ENCODE assay signal across 10 mouse cellular contexts in the genomic region with DNA sequence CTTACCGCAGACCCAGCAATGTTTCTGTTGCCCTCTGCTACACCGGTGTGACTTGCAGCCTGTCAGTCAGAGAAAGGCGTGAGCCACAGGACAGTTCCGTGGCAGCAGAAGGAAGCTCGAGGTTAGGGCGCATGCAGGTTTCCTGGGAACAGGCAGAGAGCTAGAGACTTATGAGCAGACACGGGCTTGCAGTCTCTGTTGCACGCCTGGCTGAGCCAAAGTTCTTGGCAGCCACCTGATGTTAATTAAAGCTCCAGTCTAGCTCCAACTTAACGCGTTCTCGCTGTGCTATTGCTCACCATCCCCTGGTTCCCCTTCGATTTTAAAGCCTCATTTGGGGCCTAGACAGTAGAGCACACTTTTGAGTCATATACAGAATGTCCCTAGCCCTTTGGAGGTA.
DNase-seq lines count a peak whose midpoint lies in the region; TF ChIP-seq lines count a peak whose summit lies in the region.
"Had no signal": no experiment of that assay in that cellular context is flagged by ENCODE, and none has a peak within 500 bp of the region (broad histone marks: within the 10 kb centered on the region; RNA-seq: fewer than 3 reads in every experiment).

No protein-coding gene starts in this region.

- H3K36me3 ChIP-seq in limb, embryonic 10.5 days: no peaks in the 10 kb centered on the region

- 65% methylated on average over 12 of the region's 12 CpGs for WGBS in limb, embryonic 10.5 days

- no peak for TF ChIP-seq POLR2A in brain, embryonic 14.5 days (IDR thresholded peaks at IDR 0.05; ENCODE audit: borderline replicate concordance, extremely low read depth, insufficient read depth, insufficient read length, poor library complexity, severe bottlenecking)

- no peak overlapping the region for H3K27ac ChIP-seq in limb, embryonic 10.5 days

- H3K9me3 ChIP-seq in limb, embryonic 10.5 days (replicated peaks): no peaks in the 10 kb centered on the region

- DNase-seq in heart, postnatal 10 days: peak; percentile 17 to 24
- DNase-seq in heart, postnatal 4 days: no peak
- peak; percentile 69 for DNase-seq in brain, embryonic 14.5 days (ENCODE audit: low read depth)
- peak; percentile 56 to 58 for DNase-seq in cerebellum, postnatal 36 days
- DNase-seq in limb, embryonic 10.5 days (ENCODE audit: low spot score): peak; percentile 31
- DNase-seq in thymus, adult 18-20 months: no peak
- DNase-seq in adrenal gland, adult 8-10 months: no peak
- no peak for DNase-seq in lung, postnatal 4 days
- DNase-seq: gastrocnemius, postnatal 10 days; lung, embryonic 14.5 days had no signal

- TF ChIP-seq CTCF in brain, embryonic 14.5 days (IDR thresholded peaks at IDR 0.05; ENCODE audit: borderline replicate concordance, extremely low read depth, insufficient read depth, insufficient read length): no peak

- peaks cover 8% of the 10 kb centered on the region; the same call in 1 of the 2 replicates for H3K4me1 ChIP-seq in limb, embryonic 10.5 days

- H3K4me3 ChIP-seq in limb, embryonic 10.5 days: no peak overlapping the region

- no peaks in the 10 kb centered on the region for H3K27me3 ChIP-seq in limb, embryonic 10.5 days (ENCODE audit: low read depth, poor library complexity, severe bottlenecking)

- intact Hi-C loops in heart, postnatal 10 days (cut with DNase I): no loop called here

Comparison
In these comparisons a context has a peak if more than half of its experiments do, and no peak if none do; other contexts are left out.
1. DNase-seq: peak in heart, postnatal 10 days (2 of 2), brain, embryonic 14.5 days (single experiment), cerebellum, postnatal 36 days (2 of 2) and limb, embryonic 10.5 days (single experiment); none in heart, postnatal 4 days (single experiment), thymus, adult 18-20 months (0 of 2), adrenal gland, adult 8-10 months (single experiment) and lung, postnatal 4 days (0 of 2).